ENCODE assay signal across 11 mouse cellular contexts in the genomic region with DNA sequence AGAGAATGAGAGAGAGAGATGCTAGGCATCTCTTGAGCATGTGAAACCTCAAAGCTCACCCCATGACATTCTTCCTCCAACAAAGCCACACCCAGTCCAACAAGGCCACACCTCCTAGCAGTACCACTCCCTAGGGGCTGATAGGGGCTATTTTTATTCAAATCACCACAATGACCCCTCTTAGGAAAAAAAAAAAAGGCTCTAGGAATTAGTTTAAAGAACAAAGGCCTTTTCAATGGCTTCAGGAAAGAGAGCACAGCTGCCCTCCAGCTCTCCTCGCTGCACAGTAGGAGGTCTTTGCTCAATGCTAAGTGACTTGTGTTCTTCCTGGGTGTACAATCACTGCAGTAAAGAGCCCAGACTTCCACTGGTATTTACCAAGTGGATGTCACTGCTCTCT.
DNase-seq lines count a peak whose midpoint lies in the region; ATAC-seq and TF ChIP-seq lines count a peak whose summit lies in the region.
"Had no signal": no experiment of that assay in that cellular context is flagged by ENCODE, and none has a peak within 500 bp of the region (broad histone marks: within the 10 kb centered on the region; RNA-seq: fewer than 3 reads in every experiment).

No protein-coding gene starts in this region.

- no peak overlapping the region for H3K9ac ChIP-seq in hindbrain, postnatal 0 days (replicated peaks; ENCODE audit: low read length)
- H3K9ac ChIP-seq: limb, embryonic 12.5 days had no signal

- WGBS in forebrain, embryonic 10.5 days: 0% methylated on average over 1 of the region's 1 CpGs
- 0% methylated on average over 1 of the region's 1 CpGs for WGBS in hindbrain, postnatal 0 days

- no peak overlapping the region for H3K4me2 ChIP-seq in hindbrain, postnatal 0 days (ENCODE audit: low read depth, low read length)
- H3K4me2 ChIP-seq: limb, embryonic 12.5 days had no signal

- no peak overlapping the region for H3K27ac ChIP-seq in forebrain, embryonic 10.5 days
- no peak overlapping the region for H3K27ac ChIP-seq in hindbrain, postnatal 0 days
- H3K27ac ChIP-seq: limb, embryonic 12.5 days had no signal

- H3K4me1 ChIP-seq in forebrain, embryonic 10.5 days: peaks cover 12% of the 10 kb centered on the region
- no peaks in the 10 kb centered on the region for H3K4me1 ChIP-seq in hindbrain, postnatal 0 days (ENCODE audit: insufficient read depth, low read length)
- H3K4me1 ChIP-seq: limb, embryonic 12.5 days had no signal

- TF ChIP-seq CTCF in hindbrain, postnatal 0 days (IDR thresholded peaks at IDR 0.05; ENCODE audit: low read depth): no peak

- no peaks in the 10 kb centered on the region for H3K36me3 ChIP-seq in forebrain, embryonic 10.5 days (replicated peaks)
- H3K36me3 ChIP-seq in hindbrain, postnatal 0 days (ENCODE audit: insufficient read depth, low read length): no peaks in the 10 kb centered on the region
- H3K36me3 ChIP-seq: limb, embryonic 12.5 days had no signal

- H3K4me3 ChIP-seq in forebrain, embryonic 10.5 days: no peak overlapping the region
- no peak overlapping the region for H3K4me3 ChIP-seq in hindbrain, postnatal 0 days (ENCODE audit: low read length)
- H3K4me3 ChIP-seq: limb, embryonic 12.5 days had no signal

- no peaks in the 10 kb centered on the region for H3K9me3 ChIP-seq in forebrain, embryonic 10.5 days
- H3K9me3 ChIP-seq in hindbrain, postnatal 0 days (ENCODE audit: low read length): no peaks in the 10 kb centered on the region
- H3K9me3 ChIP-seq: limb, embryonic 12.5 days had no signal

- DNase-seq in ES-CJ7 (ENCODE audit: low read depth, low spot score) (peak; percentile 97), WW6 (ENCODE audit: low read depth, low spot score) (peak; percentile 49)
- peak; percentile 21 for DNase-seq in forebrain, embryonic 10.5 days (ENCODE audit: extremely low spot score, low spot score)
- peak; percentile 3 for DNase-seq in hindbrain, postnatal 0 days (ENCODE audit: low spot score)
- DNase-seq in adrenal gland, adult 18-20 months (ENCODE audit: low spot score in 2 of 2): no peak
- DNase-seq in layer of hippocampus, adult 9-10 months (ENCODE audit: low spot score): no peak
- DNase-seq in kidney, postnatal 14 days: no peak
- DNase-seq: heart, postnatal 4 days; layer of hippocampus, adult 9-11 months; lung, adult 18-20 months had no signal

- no peak for ATAC-seq in hindbrain, postnatal 0 days

- no peaks in the 10 kb centered on the region for H3K27me3 ChIP-seq in forebrain, embryonic 10.5 days (ENCODE audit: poor library complexity, severe bottlenecking)
- H3K27me3 ChIP-seq in hindbrain, postnatal 0 days (ENCODE audit: insufficient read depth, low read length): no peaks in the 10 kb centered on the region
- H3K27me3 ChIP-seq: limb, embryonic 12.5 days had no signal

Comparison
In these comparisons a context has a peak if more than half of its experiments do, and no peak if none do; other contexts are left out.
1. DNase-seq: peak in ES-CJ7 (single experiment), WW6 (single experiment), forebrain, embryonic 10.5 days (single experiment) and hindbrain, postnatal 0 days (single experiment); none in adrenal gland, adult 18-20 months (0 of 2), layer of hippocampus, adult 9-10 months (single experiment) and kidney, postnatal 14 days (single experiment).